Mouse (Mus musculus): ENCODE measurements around the gene Hcfc2.

- TF ChIP-seq CTCF (IDR thresholded peaks at IDR 0.05; ENCODE audit: extremely low read depth, insufficient read depth, insufficient read length, insufficient replicate concordance) (no peak), POLR2A (IDR thresholded peaks at IDR 0.05; ENCODE audit: low read depth, low read length) (no peak)
Observed at GRCm38 (mm10) chr10:82790504-82790903, 94.5 kb downstream of the Hcfc2 start.
